Mouse (Mus musculus): ENCODE measurements around the gene Map2k1. TPM values are rescaled to one million over a fixed set of nuclear protein-coding genes. Genes with fewer than 3 reads are reported as not detected.
"Not testable (repeated sequence)": the region's sequence is repeated elsewhere in the genome, so short reads cannot be mapped to it uniquely, and the experiment has no call there.

Gene Map2k1
- polyA plus RNA-seq, 1 experiment from 2014 or later: 69.9 TPM

DNA sequence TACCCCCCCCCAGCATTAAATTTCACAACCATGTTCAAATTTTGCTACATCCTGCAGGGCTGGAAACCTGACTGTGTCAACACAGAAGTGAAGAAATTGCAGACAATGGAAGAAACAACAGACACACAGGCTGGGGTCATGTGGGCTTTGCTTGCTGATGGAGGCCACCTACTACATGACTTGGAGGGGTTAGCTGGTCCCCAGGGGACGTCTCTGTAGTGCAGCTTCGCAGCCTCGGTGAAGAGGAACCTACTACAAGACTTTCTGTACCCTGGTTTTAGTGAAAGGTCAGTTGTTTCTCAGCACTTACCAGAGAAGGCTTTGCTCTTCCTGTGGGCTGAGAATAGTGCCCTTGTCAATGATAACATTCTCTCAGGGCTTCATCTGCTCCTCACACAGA, 17.8 kb upstream of the Map2k1 start:
- Histone ChIP-seq H3K4me3 (no peak overlapping the region), H3K9me3 (no peaks in the 10 kb centered on the region), H3K36me3 (no peaks in the 10 kb centered on the region), H3K27ac (no peak overlapping the region), H3K27me3 (no peaks in the 10 kb centered on the region), H3K4me2 (no peak overlapping the region), H3K4me1 (no peaks in the 10 kb centered on the region), H3K9ac (no peak overlapping the region)
- ATAC-seq (ENCODE audit: borderline replicate concordance, extremely low read depth, low FRiP score, low TSS enrichment): no peak
- 61% methylated on average over 3 of the region's 3 CpGs for WGBS

DNA sequence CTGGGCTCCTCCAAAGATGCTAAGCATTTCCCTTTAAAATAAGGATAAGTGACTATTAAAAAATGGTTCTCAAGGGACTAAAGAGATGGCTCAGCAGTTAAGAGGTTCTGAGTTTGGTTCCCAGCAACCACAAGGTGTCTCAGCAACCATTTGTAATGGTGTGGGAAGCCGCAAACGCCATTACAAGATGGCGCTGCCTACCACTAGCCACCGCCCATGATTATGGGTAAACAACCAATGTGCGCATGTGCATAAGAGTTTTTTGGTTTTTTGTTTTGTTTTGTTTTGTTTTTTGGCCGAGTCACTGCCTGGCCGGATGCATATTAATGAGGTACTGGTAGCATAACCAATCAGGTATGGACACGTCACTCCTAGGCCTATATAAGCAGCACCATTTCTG, 15.4 kb upstream of the Map2k1 start:
- H3K9me3 ChIP-seq; ATAC-seq (ENCODE audit: borderline replicate concordance, extremely low read depth, low FRiP score, low TSS enrichment); H3K9ac ChIP-seq; H3K4me2 ChIP-seq; H3K4me3 ChIP-seq; H3K36me3 ChIP-seq; H3K27ac ChIP-seq; H3K4me1 ChIP-seq; H3K27me3 ChIP-seq: not testable (repeated sequence)
- WGBS: 93% methylated on average over 8 of the region's 8 CpGs

DNA sequence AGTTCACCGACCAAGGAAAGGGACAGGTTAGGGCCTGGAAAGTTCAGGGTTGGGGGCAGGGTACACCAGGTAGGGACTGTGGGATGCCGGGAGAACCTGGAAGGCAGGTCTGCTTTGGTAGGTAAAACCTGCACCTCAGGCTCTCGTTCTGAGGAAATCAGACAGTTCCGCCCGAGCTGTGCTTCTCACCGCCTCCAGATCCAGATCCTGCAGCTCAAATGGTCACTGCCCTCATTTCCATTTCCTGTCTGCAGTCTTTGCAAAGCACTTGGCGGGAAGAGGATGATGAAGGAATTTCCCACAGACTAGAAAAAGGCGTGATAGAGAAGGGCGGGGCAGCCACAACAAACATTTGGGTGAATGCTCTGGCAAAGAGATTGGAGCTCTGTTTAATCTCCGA, 14.8 kb upstream of the Map2k1 start:
- ATAC-seq (ENCODE audit: borderline replicate concordance, extremely low read depth, low FRiP score, low TSS enrichment): no peak
- Histone ChIP-seq H3K4me1 (no peaks in the 10 kb centered on the region), H3K9ac (no peak overlapping the region), H3K27ac (no peak overlapping the region), H3K36me3 (no peaks in the 10 kb centered on the region), H3K27me3 (no peaks in the 10 kb centered on the region), H3K9me3 (no peaks in the 10 kb centered on the region), H3K4me2 (no peak overlapping the region), H3K4me3 (no peak overlapping the region)
- 79% methylated on average over 10 of the region's 10 CpGs for WGBS

DNA sequence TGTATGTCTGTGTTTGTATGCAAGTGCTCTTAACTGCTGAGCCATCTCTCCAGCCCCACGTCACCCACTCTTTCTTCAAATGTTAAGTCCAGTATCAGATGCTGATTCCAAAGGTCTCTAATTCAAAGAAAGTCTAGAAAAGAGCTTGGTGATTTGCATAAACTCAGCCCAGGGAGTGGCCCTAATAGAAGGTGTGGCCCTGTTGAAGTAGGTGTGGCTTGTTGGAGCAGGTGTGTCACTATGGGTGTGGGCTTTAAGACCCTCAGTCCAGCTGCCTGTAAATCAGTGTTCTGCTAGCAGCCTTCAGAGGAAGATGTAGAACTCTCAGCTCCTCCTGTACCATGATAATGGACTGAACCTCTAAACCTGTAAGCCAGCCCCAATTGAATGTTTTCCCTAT, 13.8 kb upstream of the Map2k1 start:
- Histone ChIP-seq H3K27me3 (no peaks in the 10 kb centered on the region), H3K9ac (no peak overlapping the region), H3K4me3 (no peak overlapping the region), H3K36me3 (no peaks in the 10 kb centered on the region), H3K4me1 (no peaks in the 10 kb centered on the region), H3K9me3 (no peaks in the 10 kb centered on the region), H3K4me2 (no peak overlapping the region), H3K27ac (no peak overlapping the region)
- 94% methylated on average over 1 of the region's 1 CpGs for WGBS
- no peak for ATAC-seq (ENCODE audit: borderline replicate concordance, extremely low read depth, low FRiP score, low TSS enrichment)

DNA sequence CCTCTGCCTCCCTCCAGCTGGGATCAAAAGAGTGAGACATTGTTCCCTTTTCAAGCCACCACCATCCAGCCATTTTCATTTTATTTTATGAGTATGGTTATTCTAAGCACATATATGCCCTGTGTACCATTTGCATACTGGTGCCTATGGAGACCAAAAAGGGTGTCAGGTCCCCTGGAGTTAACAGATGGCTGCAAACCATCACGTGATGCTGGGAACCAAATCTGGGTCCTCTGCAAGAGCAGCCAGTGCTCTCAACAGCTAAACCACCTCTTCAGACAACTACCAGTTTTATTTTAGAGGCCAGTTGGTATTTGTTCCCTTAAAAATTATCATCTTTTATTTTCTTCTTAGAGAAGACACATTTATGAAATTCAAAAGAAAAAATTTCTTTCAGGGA, 11.4 kb upstream of the Map2k1 start:
- Histone ChIP-seq H3K27ac (no peak overlapping the region), H3K27me3 (no peaks in the 10 kb centered on the region), H3K4me3 (no peak overlapping the region), H3K4me1 (no peaks in the 10 kb centered on the region), H3K36me3 (no peaks in the 10 kb centered on the region), H3K4me2 (no peak overlapping the region), H3K9ac (no peak overlapping the region), H3K9me3 (no peaks in the 10 kb centered on the region)
- ATAC-seq (ENCODE audit: borderline replicate concordance, extremely low read depth, low FRiP score, low TSS enrichment): no peak
- 36% methylated on average over 1 of the region's 1 CpGs for WGBS

DNA sequence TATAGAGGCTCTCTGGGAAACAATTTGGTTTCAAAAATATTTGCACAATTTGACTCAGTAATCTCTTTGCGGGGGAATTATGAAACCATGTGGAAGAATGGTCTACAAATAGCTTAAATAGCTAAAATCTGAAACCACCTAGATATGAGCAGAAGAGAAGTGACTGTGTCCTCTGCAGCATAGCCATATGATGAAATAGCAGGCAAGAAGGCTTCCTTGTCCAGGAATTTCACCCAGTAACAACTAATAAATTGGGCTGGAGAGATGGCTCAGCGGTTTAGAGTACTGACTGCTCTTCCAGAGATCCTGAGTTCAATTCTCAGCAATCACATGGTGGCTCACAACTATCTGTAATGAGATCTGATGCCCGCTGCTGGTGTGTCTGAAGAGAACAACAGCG, 7.6 kb upstream of the Map2k1 start:
- H3K4me3 ChIP-seq: no peak overlapping the region
- H3K4me1 ChIP-seq: no peaks in the 10 kb centered on the region
- no peaks in the 10 kb centered on the region for H3K36me3 ChIP-seq
- no peak overlapping the region for H3K9ac ChIP-seq
- H3K4me2 ChIP-seq: no peak overlapping the region
- H3K27ac ChIP-seq: no peak overlapping the region
- H3K27me3 ChIP-seq: no peaks in the 10 kb centered on the region
- no peak for ATAC-seq (ENCODE audit: borderline replicate concordance, extremely low read depth, low FRiP score, low TSS enrichment)
- 75% methylated on average over 4 of the region's 4 CpGs for WGBS
- H3K9me3 ChIP-seq: no peaks in the 10 kb centered on the region

DNA sequence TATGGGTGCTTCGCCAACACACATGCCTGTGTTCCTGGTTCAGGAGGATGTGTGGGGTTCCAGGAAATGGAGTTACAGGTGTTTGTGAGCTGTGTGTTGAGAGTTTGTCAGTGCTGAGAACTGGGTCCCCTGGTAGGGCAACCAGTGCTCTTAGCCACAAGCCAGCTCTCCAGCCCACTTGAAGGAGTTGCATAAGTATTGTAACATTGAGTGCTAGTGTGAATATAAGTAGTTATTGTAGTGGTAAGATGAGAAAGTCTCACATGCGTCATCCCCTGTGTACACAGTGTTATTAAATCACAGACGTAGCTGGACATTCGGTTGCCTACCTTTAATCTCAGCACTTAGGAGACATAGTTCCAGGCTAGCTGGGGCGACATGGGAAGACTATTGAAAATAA, 6.5 kb upstream of the Map2k1 start:
- Histone ChIP-seq H3K27me3 (no peaks in the 10 kb centered on the region), H3K36me3 (no peaks in the 10 kb centered on the region), H3K27ac (no peak overlapping the region), H3K9ac (no peak overlapping the region), H3K9me3 (no peaks in the 10 kb centered on the region), H3K4me3 (no peak overlapping the region), H3K4me2 (no peak overlapping the region), H3K4me1 (no peaks in the 10 kb centered on the region)
- no peak for ATAC-seq (ENCODE audit: borderline replicate concordance, extremely low read depth, low FRiP score, low TSS enrichment)
- 63% methylated on average over 5 of the region's 5 CpGs for WGBS

DNA sequence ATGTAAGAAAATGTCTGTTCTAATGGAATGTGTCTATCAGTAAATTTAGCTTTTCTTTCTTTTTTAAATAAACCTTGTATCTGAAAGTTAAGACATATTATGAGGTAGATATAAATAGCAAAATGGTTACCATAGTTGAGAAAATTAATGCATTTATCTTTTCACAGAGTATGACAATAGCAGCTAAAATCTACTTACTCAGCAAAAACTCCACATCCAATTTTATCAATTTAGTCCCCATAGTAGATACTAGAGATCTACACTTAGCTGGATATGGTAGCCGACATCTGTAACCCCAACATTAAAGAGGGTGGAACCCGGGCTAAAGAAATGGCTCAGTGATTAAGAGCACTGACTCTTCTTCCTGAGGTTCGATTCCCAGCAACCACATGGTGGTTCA, 2.8 kb upstream of the Map2k1 start:
- no peak for ATAC-seq (ENCODE audit: borderline replicate concordance, extremely low read depth, low FRiP score, low TSS enrichment)
- Histone ChIP-seq H3K9me3 (no peaks in the 10 kb centered on the region), H3K9ac (no peak overlapping the region), H3K27me3 (no peaks in the 10 kb centered on the region), H3K27ac (no peak overlapping the region), H3K4me3 (no peak overlapping the region), H3K4me1 (peaks cover 12% of the 10 kb centered on the region), H3K4me2 (no peak overlapping the region), H3K36me3 (no peaks in the 10 kb centered on the region)
- WGBS: 91% methylated on average over 3 of the region's 3 CpGs

DNA sequence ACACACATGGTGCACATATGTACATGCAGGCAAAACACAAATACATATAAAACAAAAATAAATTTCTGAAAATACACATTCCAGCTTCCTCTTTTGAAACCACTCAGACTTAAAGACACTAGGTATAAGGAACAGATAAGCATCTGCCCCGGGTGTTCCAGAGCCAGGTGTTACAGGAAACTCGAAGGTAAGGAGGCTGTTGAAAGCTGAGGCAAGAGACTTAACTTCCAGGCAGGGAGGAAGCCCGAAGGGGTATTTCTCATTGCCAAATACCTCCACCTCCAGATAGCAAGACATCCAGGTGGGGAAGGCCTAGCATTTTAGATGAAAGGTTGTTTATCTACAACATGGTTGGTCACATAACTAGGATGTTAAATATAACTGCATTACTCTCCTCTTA, 2.0 kb upstream of the Map2k1 start:
- 61% methylated on average over 3 of the region's 3 CpGs for WGBS
- no peaks in the 10 kb centered on the region for H3K36me3 ChIP-seq
- peaks cover 15% of the 10 kb centered on the region for H3K4me1 ChIP-seq
- no peak overlapping the region for H3K27ac ChIP-seq
- no peak overlapping the region for H3K4me3 ChIP-seq
- no peaks in the 10 kb centered on the region for H3K9me3 ChIP-seq
- no peak for ATAC-seq (ENCODE audit: borderline replicate concordance, extremely low read depth, low FRiP score, low TSS enrichment)
- H3K9ac ChIP-seq: no peak overlapping the region
- H3K27me3 ChIP-seq: no peaks in the 10 kb centered on the region
- no peak overlapping the region for H3K4me2 ChIP-seq

DNA sequence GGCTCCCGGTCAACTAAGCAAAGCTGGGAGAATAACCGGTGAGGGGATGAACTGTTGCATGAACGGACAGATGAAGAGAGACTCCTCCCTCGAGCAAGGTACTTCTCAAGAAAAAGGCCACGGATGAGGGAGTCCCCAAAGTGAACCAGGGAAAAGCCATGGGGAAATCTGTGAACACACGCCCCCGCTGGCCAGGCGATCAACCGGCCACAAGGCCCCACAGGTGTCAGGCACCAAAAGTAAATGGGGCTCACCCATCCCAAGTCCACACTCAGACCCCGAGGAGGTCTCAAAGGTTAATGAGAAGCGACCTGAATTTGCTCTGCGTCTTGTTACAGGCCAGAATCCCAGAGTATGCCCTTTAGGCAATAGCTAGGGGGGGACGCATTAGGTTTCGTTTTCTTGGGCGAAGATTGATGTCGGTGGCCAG, 825 bp downstream of the Map2k1 start:
- H3K36me3 ChIP-seq: no peaks in the 10 kb centered on the region
- peak overlapping the region; percentile 73 for H3K4me2 ChIP-seq
- H3K4me1 ChIP-seq: peaks cover 15% of the 10 kb centered on the region
- no peak for ATAC-seq (ENCODE audit: borderline replicate concordance, extremely low read depth, low FRiP score, low TSS enrichment)
- peak overlapping the region; percentile 95 for H3K27ac ChIP-seq
- H3K9ac ChIP-seq: peak overlapping the region; percentile 92
- peak overlapping the region; percentile 94 for H3K4me3 ChIP-seq
- H3K27me3 ChIP-seq: no peaks in the 10 kb centered on the region
- no peaks in the 10 kb centered on the region for H3K9me3 ChIP-seq
- WGBS: under 1% methylated on average over 16 of the region's 16 CpGs

DNA sequence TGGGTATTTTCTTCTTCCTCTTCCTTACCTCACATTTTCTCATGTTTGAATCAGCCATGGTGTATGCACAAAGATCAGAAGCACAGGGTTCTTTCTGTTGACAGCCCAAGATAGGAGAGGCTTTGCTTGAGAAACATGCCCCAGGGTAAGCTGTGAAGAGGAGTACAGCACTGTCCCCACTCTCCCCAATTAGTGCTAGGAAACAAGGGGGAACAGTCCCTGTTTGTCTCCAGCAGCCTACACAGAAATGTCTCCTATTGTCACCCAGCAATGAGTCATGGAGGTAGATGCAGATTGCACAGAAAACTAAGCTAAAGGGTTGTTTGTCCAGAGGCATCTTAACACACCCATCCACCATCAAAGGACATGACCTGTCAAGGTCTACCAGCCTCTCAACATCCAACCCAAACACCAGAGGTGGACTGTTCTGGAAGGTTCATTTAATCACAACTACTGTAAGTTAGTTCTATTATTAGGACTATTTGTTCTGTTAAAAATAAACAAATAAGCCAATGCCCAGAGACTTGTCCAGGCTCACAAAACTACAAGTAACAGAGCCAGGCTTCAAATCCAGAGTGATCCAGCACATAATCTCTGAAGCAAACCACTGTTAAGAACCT, 3.2 kb downstream of the Map2k1 start:
- ATAC-seq (ENCODE audit: borderline replicate concordance, extremely low read depth, low FRiP score, low TSS enrichment): no peak
- H3K4me1 ChIP-seq: peaks cover 15% of the 10 kb centered on the region
- no peak overlapping the region for H3K4me3 ChIP-seq
- H3K27ac ChIP-seq: no peak overlapping the region
- no peaks in the 10 kb centered on the region for H3K36me3 ChIP-seq
- H3K4me2 ChIP-seq: no peak overlapping the region
- no peak overlapping the region for H3K9ac ChIP-seq
- H3K27me3 ChIP-seq: no peaks in the 10 kb centered on the region
- H3K9me3 ChIP-seq: no peaks in the 10 kb centered on the region

DNA sequence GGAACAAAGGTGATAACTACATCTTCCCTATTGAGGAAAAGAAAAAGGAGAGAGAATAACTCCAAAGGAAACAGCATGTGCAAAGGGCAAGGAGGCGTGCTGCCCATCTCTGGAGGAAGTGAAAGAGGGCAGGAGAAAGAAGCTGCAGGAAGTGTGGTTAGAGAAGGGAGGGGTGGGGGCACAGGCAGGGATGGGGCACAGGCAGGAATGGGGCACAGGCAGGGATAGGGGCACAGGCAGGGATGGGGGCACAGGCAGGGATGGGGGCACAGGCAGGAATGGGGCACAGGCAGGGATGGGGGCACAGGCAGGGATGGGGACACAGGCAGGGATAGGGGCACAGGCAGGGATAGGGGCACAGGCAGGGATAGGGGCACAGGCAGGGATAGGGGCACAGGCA, 4.1 kb downstream of the Map2k1 start:
- WGBS: 89% methylated on average over 1 of the region's 1 CpGs
- no peaks in the 10 kb centered on the region for H3K36me3 ChIP-seq
- no peaks in the 10 kb centered on the region for H3K9me3 ChIP-seq
- no peak overlapping the region for H3K9ac ChIP-seq
- H3K4me2 ChIP-seq: no peak overlapping the region
- peaks cover 15% of the 10 kb centered on the region for H3K4me1 ChIP-seq
- no peak for ATAC-seq (ENCODE audit: borderline replicate concordance, extremely low read depth, low FRiP score, low TSS enrichment)
- H3K27ac ChIP-seq: no peak overlapping the region
- H3K4me3 ChIP-seq: no peak overlapping the region
- H3K27me3 ChIP-seq: no peaks in the 10 kb centered on the region

DNA sequence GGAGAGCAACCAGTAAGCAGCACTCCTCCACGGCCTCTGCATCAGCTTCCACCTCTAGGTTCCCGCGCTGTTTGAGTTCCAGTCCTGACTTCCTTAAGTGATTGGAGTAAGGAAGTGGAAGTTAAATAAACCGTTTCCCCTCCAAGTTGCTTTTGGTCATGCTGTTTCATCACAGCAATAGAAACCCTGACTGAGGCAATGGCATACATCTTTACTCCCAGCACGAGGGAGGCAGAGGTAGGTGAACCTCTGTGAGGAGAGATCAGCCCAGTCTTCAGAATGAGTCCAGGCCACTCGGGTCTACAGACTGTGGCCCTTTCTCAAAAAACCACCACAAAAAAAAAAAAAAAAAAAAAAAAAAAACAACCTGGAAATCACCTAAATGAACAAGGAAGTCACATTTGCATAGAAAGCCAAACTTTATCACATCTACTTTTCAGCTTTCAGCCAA, 11.0 kb downstream of the Map2k1 start:
- H3K4me3 ChIP-seq: no peak overlapping the region
- H3K36me3 ChIP-seq: no peaks in the 10 kb centered on the region
- H3K27me3 ChIP-seq: no peaks in the 10 kb centered on the region
- H3K9me3 ChIP-seq: no peaks in the 10 kb centered on the region
- no peak overlapping the region for H3K27ac ChIP-seq
- H3K4me1 ChIP-seq: peaks cover 21% of the 10 kb centered on the region
- no peak for ATAC-seq (ENCODE audit: borderline replicate concordance, extremely low read depth, low FRiP score, low TSS enrichment)
- H3K4me2 ChIP-seq: no peak overlapping the region
- 57% methylated on average over 6 of the region's 6 CpGs for WGBS
- no peak overlapping the region for H3K9ac ChIP-seq
